Mouse (Mus musculus) retina, postnatal 1 day (tissue): ENCODE measurements around the gene Eef1akmt1.

Source experiments
- DNase-seq: peaks from one replicate; pipeline ENCODE4 v3.0.0-alpha.2; 2012

The Eef1akmt1 gene

GRCm38 (mm10) chr14:57546131-57546530 lies 25.3 kb downstream of the Eef1akmt1 start:
- DNase-seq = no peak

DNA sequence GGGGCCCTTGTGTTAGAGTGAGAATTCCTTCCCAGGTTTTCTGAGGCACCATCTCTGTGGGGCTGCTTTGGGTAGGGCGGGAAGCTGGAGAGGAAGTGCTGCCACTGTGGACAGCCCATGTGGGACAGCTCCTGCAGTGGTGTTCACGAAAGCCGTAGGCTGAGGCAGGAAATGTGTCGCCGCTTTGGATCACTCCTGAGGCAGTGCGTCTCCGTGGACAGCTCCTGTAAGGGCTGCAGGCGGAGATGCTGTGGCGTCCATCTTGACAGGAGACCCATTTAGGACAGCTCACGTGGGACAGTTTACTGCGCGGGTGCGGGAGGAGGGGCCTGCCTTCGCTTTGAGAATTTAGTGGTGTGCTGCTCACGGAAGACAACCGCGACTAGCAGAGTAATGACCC lies 25.9 kb downstream of the Eef1akmt1 start:
- DNase-seq = no peak

- no peak for DNase-seq
These were observed 27.9 kb downstream of the Eef1akmt1 start for GRCm38 (mm10) chr14:57543420-57544039.

- DNase-seq = no peak
These were observed 29.2 kb downstream of the Eef1akmt1 start for GRCm38 (mm10) chr14:57542231-57542630.

GRCm38 (mm10) chr14:57540683-57541082 lies 30.7 kb downstream of the Eef1akmt1 start:
- no peak for DNase-seq

DNA sequence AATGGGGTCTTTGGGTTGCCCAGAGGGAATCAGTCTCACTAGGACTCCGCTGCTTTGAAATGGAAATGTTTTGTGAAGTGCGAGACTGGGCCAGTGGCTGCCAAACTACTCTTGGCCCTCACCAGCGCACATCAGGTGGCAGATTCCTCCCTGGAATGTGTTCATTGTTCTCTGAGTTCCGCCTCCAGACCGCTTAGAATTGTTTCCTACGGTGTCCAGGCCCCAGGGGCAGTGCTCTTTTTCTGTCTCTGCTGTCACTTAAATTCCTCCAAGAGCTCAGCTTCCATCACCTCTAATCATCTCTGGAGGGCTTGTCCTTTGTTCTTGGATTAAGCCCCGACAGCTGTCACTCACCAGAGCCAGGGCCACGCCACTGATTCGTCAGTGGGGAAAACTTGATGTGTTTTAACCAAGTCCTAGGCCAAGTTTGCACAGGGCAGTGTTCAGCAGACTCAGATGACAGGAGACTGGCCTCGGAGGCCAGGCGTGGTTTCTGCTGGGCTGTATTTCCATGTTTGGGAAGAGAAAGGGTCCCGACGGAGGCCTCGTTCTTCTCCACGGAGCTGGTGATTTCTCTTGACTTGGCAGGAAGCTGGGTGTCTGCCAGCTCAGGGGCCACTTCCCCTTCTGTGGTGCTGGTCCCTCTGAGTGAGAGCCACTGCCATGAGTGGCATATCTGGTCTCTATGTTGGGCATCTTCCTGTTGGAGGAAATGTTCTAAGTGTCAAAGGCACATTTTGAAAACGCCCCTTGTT lies 34.0 kb downstream of the Eef1akmt1 start:
- DNase-seq = peak; percentile 71

- DNase-seq = no peak
These were observed 34.6 kb downstream of the Eef1akmt1 start for GRCm38 (mm10) chr14:57536820-57537219.

DNA sequence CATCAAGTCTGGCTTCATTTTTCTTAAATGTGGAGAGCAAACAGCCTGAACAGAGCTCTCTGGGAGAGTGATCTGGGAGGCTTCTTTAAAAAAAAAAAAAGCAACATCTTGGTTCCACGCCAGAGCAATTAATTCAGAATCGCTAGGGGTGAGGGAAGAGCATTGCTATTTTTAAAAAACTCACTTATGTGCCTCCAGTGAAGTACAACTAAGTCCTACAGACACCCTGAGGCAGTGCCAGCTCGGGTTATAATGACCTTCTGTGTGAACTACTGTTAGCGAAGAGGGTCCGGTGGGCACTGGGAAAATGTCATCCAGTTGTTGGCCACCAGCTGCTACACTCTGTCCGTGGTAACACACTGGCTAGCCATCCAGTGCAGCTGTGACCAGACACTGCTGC lies 35.8 kb downstream of the Eef1akmt1 start:
- DNase-seq = peak; percentile 53

DNA sequence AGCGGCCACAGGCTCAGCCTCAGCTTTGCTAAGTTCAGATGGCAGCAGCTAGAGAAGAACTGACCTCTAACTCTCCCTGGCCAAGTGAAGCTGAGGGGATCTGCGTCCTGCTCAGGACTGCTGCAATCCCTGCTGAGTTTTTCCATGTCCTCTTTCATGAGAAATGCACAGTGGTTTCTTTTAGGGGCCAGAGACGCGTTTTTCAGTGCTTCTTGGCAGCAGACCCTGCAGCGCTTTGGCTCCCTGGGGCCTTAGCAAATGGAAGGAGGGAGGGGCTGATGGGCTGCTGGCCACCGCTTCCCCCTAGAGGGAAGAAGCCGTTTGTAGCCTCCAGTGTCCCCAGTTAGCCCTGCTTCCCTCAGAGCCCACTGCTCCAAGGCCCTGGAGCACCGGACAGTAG lies 36.5 kb downstream of the Eef1akmt1 start:
- peak; percentile 35 for DNase-seq

DNA sequence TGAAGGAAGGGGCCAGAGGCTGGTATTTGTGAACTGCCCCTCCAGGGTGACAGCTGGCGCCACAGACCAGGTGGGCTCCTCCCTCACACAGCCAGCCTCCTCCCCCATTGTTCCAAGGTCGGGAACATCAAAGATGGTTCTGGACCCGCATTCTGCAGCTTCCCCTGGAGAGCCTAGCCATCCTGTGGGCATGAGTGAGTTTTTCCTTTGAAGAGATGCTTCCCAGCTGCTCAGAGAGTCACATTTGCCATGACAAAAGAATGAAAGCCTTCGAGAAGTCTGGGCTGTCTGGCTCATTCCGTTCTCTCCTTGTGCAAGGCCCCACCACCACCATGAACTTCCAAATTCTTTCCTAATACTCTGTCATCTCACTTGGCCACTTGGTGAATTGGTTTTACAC lies 37.1 kb downstream of the Eef1akmt1 start:
- DNase-seq = peak; percentile 16

DNA sequence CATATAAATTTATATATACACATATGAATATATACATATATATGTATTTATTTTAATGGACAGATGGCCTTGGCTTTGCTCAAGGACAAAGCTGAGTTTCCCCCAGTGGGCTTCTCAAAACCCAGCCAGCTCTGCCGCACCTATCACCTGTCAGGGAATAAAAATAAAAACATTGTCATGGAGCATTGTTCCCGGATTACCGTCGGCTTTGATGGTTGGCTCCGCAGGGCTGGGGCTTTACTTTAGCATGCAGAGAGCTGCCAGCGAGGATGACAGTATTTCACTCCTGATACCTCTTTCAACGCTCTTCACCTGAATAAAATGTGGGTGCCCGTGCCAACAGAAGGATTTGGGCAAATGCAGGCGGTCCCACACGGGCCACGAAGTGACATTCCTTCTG lies 37.6 kb downstream of the Eef1akmt1 start:
- no peak for DNase-seq

DNA sequence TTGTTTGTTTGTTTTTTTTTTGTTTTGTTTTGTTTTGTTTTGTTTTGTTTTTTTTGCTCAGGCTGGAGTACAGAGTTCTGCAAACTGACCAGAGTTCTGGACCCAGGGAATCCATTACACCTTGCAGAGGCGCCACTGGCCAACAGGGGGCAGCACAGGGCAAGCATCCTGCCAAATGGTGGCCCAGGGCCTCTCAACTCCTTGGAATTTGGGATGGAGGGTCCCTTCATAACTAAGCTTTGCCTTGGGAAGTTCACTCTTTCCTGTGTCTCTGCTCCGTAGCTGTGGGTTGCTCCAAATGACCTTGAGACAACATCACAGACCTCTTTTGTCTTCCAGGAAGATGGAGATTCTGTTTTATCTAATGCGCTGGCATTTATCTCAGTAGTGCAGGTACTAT lies 38.2 kb downstream of the Eef1akmt1 start:
- DNase-seq = peak; percentile 58

DNA sequence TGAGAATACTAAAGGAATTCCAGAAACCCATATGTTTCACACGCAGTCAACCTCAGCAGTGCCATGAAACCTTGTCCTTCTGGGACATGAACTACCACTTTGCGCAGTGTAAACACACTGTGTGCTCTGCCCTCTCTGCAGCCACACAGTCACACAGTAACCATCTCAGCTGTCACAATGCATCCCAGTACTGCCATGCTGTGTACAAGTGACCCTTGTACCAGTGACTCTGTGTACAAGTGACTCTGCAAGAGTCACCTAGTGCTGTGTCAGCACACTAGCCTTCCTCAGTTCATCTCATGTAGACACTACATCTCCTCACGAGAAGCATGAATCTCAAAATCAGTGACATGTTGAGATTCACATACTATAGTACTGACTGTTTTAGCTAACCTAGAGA lies 38.8 kb downstream of the Eef1akmt1 start:
- no peak for DNase-seq

DNA sequence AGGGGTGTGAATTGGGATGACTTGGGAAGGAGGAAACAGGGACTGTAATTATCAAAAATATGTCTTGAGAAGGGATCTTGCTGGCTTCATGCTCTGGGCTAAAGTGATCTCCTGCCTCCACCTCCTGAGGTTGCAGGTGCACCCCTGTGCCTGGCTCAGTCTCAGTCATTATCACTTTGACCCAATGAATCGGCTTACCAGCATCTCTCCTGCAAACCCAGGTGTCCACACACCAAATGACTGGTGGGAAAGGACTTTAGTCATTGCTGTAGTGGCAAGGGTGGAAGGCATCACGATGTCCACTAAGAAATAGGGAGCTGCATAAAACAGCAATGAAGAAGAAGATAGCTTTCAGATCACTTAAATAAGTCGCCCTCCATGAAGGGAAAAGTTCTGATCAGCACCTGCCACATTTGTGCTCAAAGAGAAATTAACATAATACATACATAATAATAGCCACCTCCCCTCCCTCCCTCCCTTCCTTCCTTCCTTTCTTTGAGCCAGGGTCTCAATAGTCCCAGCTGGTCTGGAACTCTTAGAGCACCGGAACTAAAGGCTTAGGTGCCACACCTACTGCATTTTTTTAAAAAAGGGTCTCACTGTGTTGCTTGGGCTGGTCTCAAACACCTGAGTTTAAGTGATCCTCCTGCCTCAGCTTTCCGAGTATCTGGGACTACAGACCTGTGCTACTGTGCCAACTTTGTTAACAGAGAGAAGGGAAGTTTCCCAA lies 41.5 kb downstream of the Eef1akmt1 start:
- DNase-seq = no peak

GRCm38 (mm10) chr14:57529086-57529785 lies 42.2 kb downstream of the Eef1akmt1 start:
- DNase-seq = peak; percentile 34

- no peak for DNase-seq
These were observed 43.8 kb downstream of the Eef1akmt1 start for GRCm38 (mm10) chr14:57527598-57527997.

GRCm38 (mm10) chr14:57527122-57527521 lies 44.3 kb downstream of the Eef1akmt1 start:
- no peak for DNase-seq

GRCm38 (mm10) chr14:57526050-57526623 lies 45.3 kb downstream of the Eef1akmt1 start:
- DNase-seq = no peak

- DNase-seq = peak; percentile 69
These were observed 45.9 kb downstream of the Eef1akmt1 start for GRCm38 (mm10) chr14:57525388-57526049.

GRCm38 (mm10) chr14:57524671-57525387 lies 46.6 kb downstream of the Eef1akmt1 start, which contains the start of gene Il17d:
Gene Il17d, plus strand, starts transcription at chr14:57524777.
- peak; percentile 72 for DNase-seq

DNA sequence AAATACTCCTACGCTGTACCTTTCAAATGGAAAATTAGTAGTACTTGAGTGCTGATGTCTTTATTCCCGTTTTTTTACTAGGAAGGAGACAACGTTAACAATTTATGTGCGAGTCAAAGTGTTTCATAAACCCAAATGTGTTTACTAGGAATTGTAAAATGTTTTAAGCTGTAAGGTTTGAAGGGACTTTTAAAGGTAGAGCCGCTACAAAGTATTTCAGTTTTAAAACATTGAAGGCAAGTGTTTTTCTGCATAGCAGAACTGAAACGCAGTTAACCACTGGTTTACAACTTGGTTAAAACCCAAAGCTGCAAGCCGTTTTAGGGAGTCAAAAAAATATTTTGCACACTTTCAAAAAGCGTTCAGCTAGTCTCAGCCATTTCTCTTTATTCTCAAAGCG lies 47.6 kb downstream of the Eef1akmt1 start:
- no peak for DNase-seq

DNA sequence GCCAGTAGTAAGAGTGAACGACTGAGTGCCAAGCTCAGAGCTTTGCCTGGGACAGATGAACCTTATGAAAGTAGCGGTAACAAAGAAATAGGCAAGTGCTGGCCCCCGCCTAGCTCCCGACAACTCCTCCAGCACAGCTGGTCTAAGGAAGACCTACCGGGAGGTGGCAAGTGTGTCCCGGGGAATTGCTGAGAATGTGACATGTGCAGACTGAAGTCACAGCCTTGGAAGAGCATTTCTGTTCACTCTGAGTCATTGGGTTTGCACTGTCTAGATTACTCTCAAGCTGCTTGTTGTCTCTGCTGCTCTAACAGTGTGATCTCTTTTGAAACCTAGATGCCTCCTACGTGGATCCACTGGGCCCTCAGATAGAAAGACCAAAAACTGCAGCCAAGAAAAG lies 54.4 kb downstream of the Eef1akmt1 start:
- no peak for DNase-seq
